Mouse (Mus musculus) spleen, adult 2 months (tissue): Measurements from ENCODE around the gene Cerk.

Experiments
- CTCF ChIP-seq: fragments of 200-500 bp; IDR thresholded peaks from 2 replicates; pipeline ENCODE4 v1.5.1; 2011; ENCODE audit warnings: mild to moderate bottlenecking, inconsistent platforms; ENCODE audit not compliant: insufficient read depth, insufficient read length, insufficient replicate concordance; ENCODE audit errors: extremely low read depth
- POLR2A ChIP-seq: fragments of 200-500 bp; IDR thresholded peaks from 2 replicates; pipeline ENCODE4 v1.6.1; 2011; ENCODE audit warnings: low read depth, low read length, inconsistent platforms

DNA sequence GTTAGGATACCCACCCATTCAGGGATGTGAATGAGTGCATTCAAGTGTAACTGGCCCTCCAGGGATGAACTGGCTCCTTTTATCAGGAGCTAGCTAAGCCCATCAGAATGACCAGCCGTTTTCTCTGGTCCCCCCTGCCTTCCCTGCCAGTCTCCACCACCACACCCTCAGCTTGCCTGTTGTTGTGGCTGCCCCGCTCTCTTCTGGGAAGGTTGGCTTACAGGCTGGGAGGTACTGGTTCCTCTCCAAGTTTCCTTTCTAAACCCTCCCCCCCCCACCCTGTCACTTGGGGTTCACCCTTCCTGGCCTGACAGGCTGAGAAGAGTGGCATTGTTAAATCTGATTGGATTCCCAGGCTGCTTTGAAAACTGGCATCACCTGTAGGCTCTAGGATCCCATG lies 88.1 kb downstream of the Cerk start:
- TF ChIP-seq POLR2A (no peak), CTCF (no peak)
